Mouse (Mus musculus) midbrain, embryonic 14.5 days (tissue): ENCODE measurements at regions not wholly inside any gene's neighbourhood (a gene's known extent, or its start where the extent isn't known, plus 50 kb on each side); places are given as distances from the start of the nearest gene placed in this dataset.

ENCODE experiments used
- ATAC-seq: fragments of 200-750 bp; cut with Nextera tagmentation; 2 replicates; pipeline ENCODE4 v1.8.0; 2017; ENCODE audit warnings: moderate number of reproducible peaks, moderate library complexity; ENCODE audit not compliant: low FRiP score, low TSS enrichment
- DNase-seq: peaks from one replicate; pipeline ENCODE4 v3.0.0-alpha.2; 2015
- H3K27ac ChIP-seq: fragments of 300-500 bp; sonication (generic); replicated peaks from 2 replicates; pipeline ENCODE4 v1.5.1; 2014; ENCODE audit warnings: mild to moderate bottlenecking, low read depth, low read length, moderate library complexity
- H3K27me3 ChIP-seq: fragments of 300-500 bp; sonication (generic); 2 replicates; pipeline ENCODE4 v1.6.1; 2014; ENCODE audit warnings: low read length, control low read depth, mixed read lengths; ENCODE audit not compliant: control insufficient read depth, insufficient read depth
- H3K36me3 ChIP-seq: fragments of 300-500 bp; sonication (generic); 2 replicates; pipeline ENCODE4 v1.6.1; 2014; ENCODE audit warnings: low read length, control low read depth; ENCODE audit not compliant: control insufficient read depth, insufficient read depth
- H3K4me1 ChIP-seq: fragments of 300-500 bp; sonication (generic); 2 replicates; pipeline ENCODE4 v1.6.1; 2014; ENCODE audit warnings: mild to moderate bottlenecking, antibody characterized with exemption, low read length, control low read depth; ENCODE audit not compliant: control insufficient read depth, insufficient read depth
- H3K4me2 ChIP-seq: fragments of 300-500 bp; sonication (generic); 2 replicates; pipeline ENCODE4 v1.6.1; 2014; ENCODE audit warnings: mild to moderate bottlenecking, low read length, moderate library complexity
- H3K4me3 ChIP-seq: fragments of 300-500 bp; sonication (generic); replicated peaks from 2 replicates; pipeline ENCODE4 v1.5.1; 2014; ENCODE audit warnings: low read depth, low read length
- H3K9ac ChIP-seq: fragments of 300-500 bp; sonication (generic); replicated peaks from 2 replicates; pipeline ENCODE4 v1.6.1; 2014; ENCODE audit warnings: mild to moderate bottlenecking, low read length, moderate library complexity
- H3K9me3 ChIP-seq: fragments of 300-500 bp; sonication (generic); 2 replicates; pipeline ENCODE4 v1.6.1; 2016; ENCODE audit warnings: low read length, control low read depth, mixed read lengths; ENCODE audit not compliant: control insufficient read depth
- WGBS: fragments of 180-500 bp; shearing (Covaris S2); extraction: QIAGEN DNeasy Blood & Tissue Kit; methylation state at CpG from one replicate; pipeline ENCODE4 v1.1.7; 2014; 5-methylcytosine and 5-hydroxymethylcytosine counted together

GRCm38 (mm10) chr6:103272216-103272615, 238.2 kb upstream of the Chl1 start:
- ATAC-seq (no peak), DNase-seq (no peak)
- no peaks in the 10 kb centered on the region for H3K4me1 ChIP-seq
- no peak overlapping the region for H3K27ac ChIP-seq
- no peaks in the 10 kb centered on the region for H3K27me3 ChIP-seq
- H3K36me3 ChIP-seq, result no peaks in the 10 kb centered on the region
- 85% methylated on average over 3 of the region's 3 CpGs for WGBS
- H3K9me3 ChIP-seq, result no peaks in the 10 kb centered on the region
- H3K4me3 ChIP-seq, result no peak overlapping the region
- H3K4me2 ChIP-seq, result no peak overlapping the region
- no peak overlapping the region for H3K9ac ChIP-seq

GRCm38 (mm10) chr6:103275071-103275470, 235.3 kb upstream of the Chl1 start:
- no peak for ATAC-seq

GRCm38 (mm10) chr6:103275476-103275875, 234.9 kb upstream of the Chl1 start:
- no peaks in the 10 kb centered on the region for H3K9me3 ChIP-seq
- 23% methylated on average over 2 of the region's 2 CpGs for WGBS
- ATAC-seq, result no peak
- DNase-seq, result peak; percentile 84
- H3K4me1 ChIP-seq, result no peaks in the 10 kb centered on the region
- no peaks in the 10 kb centered on the region for H3K36me3 ChIP-seq
- H3K9ac ChIP-seq, result no peak overlapping the region
- H3K4me2 ChIP-seq, result no peak overlapping the region
- no peak overlapping the region for H3K27ac ChIP-seq
- no peaks in the 10 kb centered on the region for H3K27me3 ChIP-seq
- H3K4me3 ChIP-seq, result no peak overlapping the region

More at GRCm38 (mm10) chr6:103275071-103275470, 235.3 kb upstream of the Chl1 start:
- Histone ChIP-seq H3K4me1 (no peaks in the 10 kb centered on the region), H3K27me3 (no peaks in the 10 kb centered on the region), H3K36me3 (no peaks in the 10 kb centered on the region), H3K4me2 (no peak overlapping the region), H3K4me3 (no peak overlapping the region), H3K27ac (no peak overlapping the region), H3K9me3 (no peaks in the 10 kb centered on the region), H3K9ac (no peak overlapping the region)
- DNase-seq, result no peak
- WGBS, result 63% methylated on average over 4 of the region's 4 CpGs

- ATAC-seq (no peak), DNase-seq (no peak)
- Histone ChIP-seq H3K9ac (no peak overlapping the region), H3K4me3 (no peak overlapping the region), H3K36me3 (no peaks in the 10 kb centered on the region), H3K4me1 (no peaks in the 10 kb centered on the region), H3K4me2 (no peak overlapping the region), H3K27me3 (no peaks in the 10 kb centered on the region), H3K27ac (no peak overlapping the region), H3K9me3 (no peaks in the 10 kb centered on the region)
- WGBS, result 92% methylated on average over 6 of the region's 6 CpGs
Measured at GRCm38 (mm10) chr6:103296015-103296414, 214.4 kb upstream of the Chl1 start.

- no peaks in the 10 kb centered on the region for H3K9me3 ChIP-seq
- 0 out of 2 replicates have a peak overlapping the region, but pooled peaks have one; percentile 3 for H3K9ac ChIP-seq
- no peak overlapping the region for H3K4me3 ChIP-seq
- WGBS, result 38% methylated on average over 8 of the region's 8 CpGs
- no peaks in the 10 kb centered on the region for H3K4me1 ChIP-seq
- no peaks in the 10 kb centered on the region for H3K27me3 ChIP-seq
- ATAC-seq (peak; percentile 73), DNase-seq (peak; percentile 91)
- H3K36me3 ChIP-seq, result no peaks in the 10 kb centered on the region
- peak overlapping the region; percentile 75 for H3K27ac ChIP-seq
- H3K4me2 ChIP-seq, result no peak overlapping the region
Measured at GRCm38 (mm10) chr6:103306420-103307249, 203.8 kb upstream of the Chl1 start.

GRCm38 (mm10) chr6:103307250-103307580, 203.2 kb upstream of the Chl1 start:
- Histone ChIP-seq H3K27me3 (no peaks in the 10 kb centered on the region), H3K27ac (peak overlapping the region; percentile 75), H3K4me3 (no peak overlapping the region), H3K9ac (no peak overlapping the region), H3K4me1 (peaks cover 4% of the 10 kb centered on the region; the same call in 1 of the 2 replicates), H3K4me2 (no peak overlapping the region), H3K36me3 (no peaks in the 10 kb centered on the region), H3K9me3 (no peaks in the 10 kb centered on the region)
- DNase-seq (peak; percentile 55), ATAC-seq (peak; percentile 54)
- 11% methylated on average over 3 of the region's 3 CpGs for WGBS

- H3K4me3 ChIP-seq, result no peak overlapping the region
- WGBS, result 59% methylated on average over 6 of the region's 6 CpGs
- H3K36me3 ChIP-seq, result no peaks in the 10 kb centered on the region
- no peak overlapping the region for H3K27ac ChIP-seq
- no peaks in the 10 kb centered on the region for H3K27me3 ChIP-seq
- DNase-seq (no peak), ATAC-seq (no peak)
- H3K9ac ChIP-seq, result no peak overlapping the region
- H3K9me3 ChIP-seq, result no peaks in the 10 kb centered on the region
- H3K4me1 ChIP-seq, result peaks cover 13% of the 10 kb centered on the region
- no peak overlapping the region for H3K4me2 ChIP-seq
Measured at GRCm38 (mm10) chr6:103312149-103312548, 198.2 kb upstream of the Chl1 start.

- Histone ChIP-seq H3K4me3 (no peak overlapping the region), H3K4me1 (peaks cover 13% of the 10 kb centered on the region), H3K9me3 (no peaks in the 10 kb centered on the region), H3K27ac (no peak overlapping the region), H3K9ac (no peak overlapping the region), H3K27me3 (no peaks in the 10 kb centered on the region), H3K4me2 (no peak overlapping the region), H3K36me3 (no peaks in the 10 kb centered on the region)
- DNase-seq, result peak; percentile 73
- peak; percentile 68; the same call in 1 of the 2 replicates for ATAC-seq
- WGBS, result 19% methylated on average over 5 of the region's 5 CpGs
Measured at GRCm38 (mm10) chr6:103312935-103313334, 197.5 kb upstream of the Chl1 start.

GRCm38 (mm10) chr6:103318081-103318480, 192.3 kb upstream of the Chl1 start:
- WGBS, result 26% methylated on average over 6 of the region's 6 CpGs
- no peaks in the 10 kb centered on the region for H3K36me3 ChIP-seq
- DNase-seq (peak; percentile 34), ATAC-seq (no peak)
- no peak overlapping the region; the same call in 1 of the 2 replicates for H3K27ac ChIP-seq
- no peak overlapping the region for H3K4me3 ChIP-seq
- H3K4me2 ChIP-seq, result no peak overlapping the region
- H3K9me3 ChIP-seq, result no peaks in the 10 kb centered on the region
- no peak overlapping the region for H3K9ac ChIP-seq
- no peaks in the 10 kb centered on the region for H3K27me3 ChIP-seq
- peaks cover 10% of the 10 kb centered on the region for H3K4me1 ChIP-seq
